Mouse (Mus musculus): ENCODE data around the gene Naaladl1. TPM values are rescaled to one million over a fixed set of nuclear protein-coding genes. Genes with fewer than 3 reads are reported as not detected.

Naaladl1 gene
- polyA plus RNA-seq, 1 experiment from 2014 or later: 0.21 TPM

- 91% methylated on average over 15 of the region's 15 CpGs for WGBS
- no peak overlapping the region for H3K9ac ChIP-seq (replicated peaks; ENCODE audit: low read length)
These were observed 10.7 kb downstream of the Naaladl1 start for GRCm38 (mm10) chr19:6116113-6116850.

DNA sequence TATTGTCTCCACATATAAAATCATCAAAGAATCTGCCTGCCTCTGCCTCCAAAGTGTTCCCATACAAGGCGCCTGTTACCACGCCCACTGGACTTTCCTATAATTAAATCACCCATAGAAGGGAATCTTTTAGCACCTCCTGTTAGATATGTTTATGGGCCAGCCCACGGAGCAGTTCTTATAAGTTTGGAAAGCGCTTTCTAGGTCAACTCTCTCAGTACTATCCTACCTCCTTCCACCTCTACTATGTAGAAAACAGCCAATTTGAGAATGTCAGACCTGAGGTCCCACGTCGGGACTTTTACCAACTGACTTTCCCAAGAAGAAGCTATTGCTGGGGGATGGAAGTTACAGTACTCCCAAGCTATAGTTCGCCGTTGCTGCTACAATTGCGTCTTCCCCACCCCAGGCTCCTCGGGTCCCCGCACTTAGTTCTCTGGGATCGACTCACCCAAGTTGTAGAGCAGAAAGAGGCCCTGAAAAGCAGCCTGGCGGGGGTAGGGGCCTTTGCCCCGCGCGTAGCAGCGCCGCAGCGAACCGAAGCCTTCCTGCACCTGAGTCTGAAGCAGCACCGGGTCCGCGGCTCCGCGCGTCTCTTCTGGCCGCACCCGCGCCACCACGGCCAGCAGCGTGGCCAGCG, 11.9 kb downstream of the Naaladl1 start:
- WGBS: 6% methylated on average over 32 of the region's 32 CpGs
- Histone ChIP-seq H3K36me3 (replicated peaks; ENCODE audit: control insufficient read depth, insufficient read depth, low read depth, low read length) (peaks cover 12% of the 10 kb centered on the region), H3K9me3 (replicated peaks; ENCODE audit: control insufficient read depth, low read length) (no peaks in the 10 kb centered on the region), H3K4me1 (ENCODE audit: control insufficient read depth, insufficient read depth, low read length) (no peaks in the 10 kb centered on the region), H3K9ac (replicated peaks; ENCODE audit: low read length) (peak overlapping the region; percentile 93), H3K27ac (replicated peaks; ENCODE audit: low read depth, low read length) (peak overlapping the region; percentile 94), H3K4me2 (ENCODE audit: low read depth, low read length) (peak overlapping the region; percentile 86), H3K4me3 (ENCODE audit: low read depth, low read length) (peak overlapping the region; percentile 87), H3K27me3 (ENCODE audit: control insufficient read depth, insufficient read depth, low read length) (no peaks in the 10 kb centered on the region)
- no peak for DNase-seq (ENCODE audit: low spot score)
- ATAC-seq (replicated peaks; ENCODE audit: insufficient number of reproducible peaks, low FRiP score, low TSS enrichment, low read depth): no peak

More at GRCm38 (mm10) chr19:6116113-6116850, 10.7 kb downstream of the Naaladl1 start:
- no peak for ATAC-seq (replicated peaks; ENCODE audit: insufficient number of reproducible peaks, low FRiP score, low TSS enrichment, low read depth)
- Histone ChIP-seq H3K4me1 (ENCODE audit: control insufficient read depth, insufficient read depth, low read length) (no peaks in the 10 kb centered on the region), H3K36me3 (replicated peaks; ENCODE audit: control insufficient read depth, insufficient read depth, low read depth, low read length) (peaks cover 12% of the 10 kb centered on the region), H3K27ac (replicated peaks; ENCODE audit: low read depth, low read length) (no peak overlapping the region), H3K27me3 (ENCODE audit: control insufficient read depth, insufficient read depth, low read length) (no peaks in the 10 kb centered on the region), H3K4me3 (ENCODE audit: low read depth, low read length) (no peak overlapping the region), H3K9me3 (replicated peaks; ENCODE audit: control insufficient read depth, low read length) (no peaks in the 10 kb centered on the region), H3K4me2 (ENCODE audit: low read depth, low read length) (no peak overlapping the region)
- DNase-seq (ENCODE audit: low spot score): no peak

DNA sequence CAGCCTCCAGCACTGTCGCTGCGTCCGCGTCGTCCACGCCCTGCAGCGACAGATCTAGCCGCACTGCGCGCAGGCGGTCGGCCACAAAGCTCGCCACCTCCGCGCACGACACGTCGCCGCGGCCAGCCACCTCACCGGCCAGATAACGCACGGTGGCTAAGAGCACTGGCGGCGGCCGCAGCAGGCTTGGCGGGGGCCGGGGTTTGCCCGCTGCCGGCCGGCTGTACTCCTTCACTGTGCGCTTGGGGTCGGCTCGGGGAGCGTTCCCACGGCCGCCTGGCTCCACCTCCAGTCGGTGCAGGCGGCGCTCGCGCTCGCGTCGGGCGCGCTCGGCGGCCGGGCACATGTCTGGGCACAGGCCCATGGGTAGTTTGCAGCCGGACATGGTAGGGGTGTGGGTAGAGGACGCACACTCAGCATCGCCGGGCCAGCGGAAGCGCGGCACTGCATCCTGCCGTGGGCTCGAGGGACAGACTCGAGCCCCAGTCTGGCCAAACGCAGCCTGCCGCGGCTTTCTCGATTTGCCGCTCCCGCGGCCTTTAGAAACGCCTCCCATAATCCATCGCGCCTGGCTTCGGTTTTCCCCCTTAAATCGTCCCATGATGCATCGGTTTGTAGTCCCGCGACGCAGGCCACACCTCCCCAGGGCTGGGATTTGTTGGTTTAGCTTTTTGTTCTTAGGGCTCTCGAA, 12.5 kb downstream of the Naaladl1 start, which contains the start of gene Sac3d1:
Gene Sac3d1, minus strand, starts transcription at position 665 of the 691 bp plus-strand sequence.
- Histone ChIP-seq H3K36me3 (replicated peaks; ENCODE audit: control insufficient read depth, insufficient read depth, low read depth, low read length) (peaks cover 12% of the 10 kb centered on the region), H3K4me3 (ENCODE audit: low read depth, low read length) (peak within 1 kb of the TSS; percentile 87), H3K9ac (replicated peaks; ENCODE audit: low read length) (peak within 1 kb of the TSS; percentile 93), H3K27ac (replicated peaks; ENCODE audit: low read depth, low read length) (peak within 1 kb of the TSS; percentile 94), H3K9me3 (replicated peaks; ENCODE audit: control insufficient read depth, low read length) (no peaks in the 10 kb centered on the region), H3K4me1 (ENCODE audit: control insufficient read depth, insufficient read depth, low read length) (no peaks in the 10 kb centered on the region), H3K4me2 (ENCODE audit: low read depth, low read length) (peak within 1 kb of the TSS; percentile 86), H3K27me3 (ENCODE audit: control insufficient read depth, insufficient read depth, low read length) (no peaks in the 10 kb centered on the region)
- DNase-seq (ENCODE audit: low spot score) (peak; percentile 97), ATAC-seq (replicated peaks; ENCODE audit: insufficient number of reproducible peaks, low FRiP score, low TSS enrichment, low read depth) (peak; percentile 76)
- under 1% methylated on average over 77 of the region's 77 CpGs for WGBS

DNA sequence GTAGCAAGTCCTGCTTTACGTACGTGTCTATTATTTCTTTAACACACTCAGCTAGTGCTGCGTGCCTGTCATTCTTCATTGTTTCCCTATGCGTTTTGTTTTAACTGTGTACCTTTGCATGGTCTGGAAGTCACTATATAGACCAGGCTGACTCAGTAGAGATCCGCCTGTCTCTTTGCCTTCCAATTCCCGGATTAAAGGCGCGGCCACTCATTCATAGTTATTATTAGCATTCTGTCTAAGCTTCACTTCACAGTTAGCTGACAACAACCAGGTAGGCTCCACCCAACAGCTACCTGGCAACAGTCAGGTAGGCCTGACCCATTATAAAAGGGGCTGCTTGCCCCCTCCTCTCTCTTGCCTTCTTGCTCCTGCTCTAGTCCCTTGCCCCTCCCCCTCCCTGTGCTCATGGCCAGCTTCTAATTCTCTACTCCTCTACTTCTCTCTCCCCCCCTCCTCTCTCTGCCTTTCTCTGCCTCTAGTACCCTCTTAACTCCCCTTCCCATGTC, 13.1 kb downstream of the Naaladl1 start:
- H3K27me3 ChIP-seq (ENCODE audit: control insufficient read depth, insufficient read depth, low read length): no peaks in the 10 kb centered on the region
- no peak overlapping the region for H3K27ac ChIP-seq (replicated peaks; ENCODE audit: low read depth, low read length)
- WGBS: 1% methylated on average over 8 of the region's 8 CpGs
- no peaks in the 10 kb centered on the region for H3K4me1 ChIP-seq (ENCODE audit: control insufficient read depth, insufficient read depth, low read length)
- ATAC-seq (replicated peaks; ENCODE audit: insufficient number of reproducible peaks, low FRiP score, low TSS enrichment, low read depth) (peak; percentile 50), DNase-seq (ENCODE audit: low spot score) (peak; percentile 31)
- peaks cover 12% of the 10 kb centered on the region for H3K36me3 ChIP-seq (replicated peaks; ENCODE audit: control insufficient read depth, insufficient read depth, low read depth, low read length)
- H3K4me2 ChIP-seq (ENCODE audit: low read depth, low read length): peak overlapping the region; percentile 86
- H3K9ac ChIP-seq (replicated peaks; ENCODE audit: low read length): peak overlapping the region; percentile 93
- H3K4me3 ChIP-seq (ENCODE audit: low read depth, low read length): peak overlapping the region; percentile 87
- no peaks in the 10 kb centered on the region for H3K9me3 ChIP-seq (replicated peaks; ENCODE audit: control insufficient read depth, low read length)

DNA sequence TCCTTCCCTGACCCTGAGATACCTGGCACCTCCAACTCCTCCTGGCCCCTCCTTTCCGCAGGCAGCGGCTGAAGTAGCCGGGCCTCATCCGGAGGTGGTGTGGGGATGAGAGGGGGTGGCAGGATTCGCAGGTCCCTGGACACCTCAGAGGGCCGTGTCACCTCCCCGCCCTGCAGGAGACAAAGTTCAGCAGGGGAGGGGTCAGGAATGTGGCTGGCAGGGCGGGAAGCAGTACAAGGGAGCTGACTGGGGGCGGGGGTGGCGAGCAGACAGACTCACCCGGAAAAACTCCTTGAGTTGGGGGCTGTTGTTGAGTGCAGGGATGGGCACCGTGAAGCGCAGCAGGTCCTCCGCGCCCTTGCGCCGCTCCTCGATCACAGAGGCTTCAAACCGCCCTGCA, 16.2 kb downstream of the Naaladl1 start:
- 26% methylated on average over 19 of the region's 19 CpGs for whole genome bisulfite sequencing
- ATAC-seq (replicated peaks; ENCODE audit: insufficient number of reproducible peaks, low FRiP score, low TSS enrichment, low read depth) (no peak), DNase-seq (ENCODE audit: low spot score) (no peak)
- Histone ChIP-seq H3K4me3 (ENCODE audit: low read depth, low read length) (no peak overlapping the region), H3K9ac (replicated peaks; ENCODE audit: low read length) (peak overlapping the region; percentile 18), H3K4me1 (ENCODE audit: control insufficient read depth, insufficient read depth, low read length) (no peaks in the 10 kb centered on the region), H3K4me2 (ENCODE audit: low read depth, low read length) (no peak overlapping the region), H3K27ac (replicated peaks; ENCODE audit: low read depth, low read length) (no peak overlapping the region), H3K36me3 (replicated peaks; ENCODE audit: control insufficient read depth, insufficient read depth, low read depth, low read length) (no peaks in the 10 kb centered on the region), H3K27me3 (ENCODE audit: control insufficient read depth, insufficient read depth, low read length) (no peaks in the 10 kb centered on the region), H3K9me3 (replicated peaks; ENCODE audit: control insufficient read depth, low read length) (no peaks in the 10 kb centered on the region)

- no peak overlapping the region for H3K4me2 ChIP-seq (ENCODE audit: low read depth, low read length)
- no peaks in the 10 kb centered on the region for H3K4me1 ChIP-seq (ENCODE audit: control insufficient read depth, insufficient read depth, low read length)
- DNase-seq (ENCODE audit: low spot score) (peak; percentile 69), ATAC-seq (replicated peaks; ENCODE audit: insufficient number of reproducible peaks, low FRiP score, low TSS enrichment, low read depth) (no peak)
- H3K27ac ChIP-seq (replicated peaks; ENCODE audit: low read depth, low read length): no peak overlapping the region
- H3K9ac ChIP-seq (replicated peaks; ENCODE audit: low read length): no peak overlapping the region
- H3K4me3 ChIP-seq (ENCODE audit: low read depth, low read length): no peak overlapping the region
- no peaks in the 10 kb centered on the region for H3K9me3 ChIP-seq (replicated peaks; ENCODE audit: control insufficient read depth, low read length)
- H3K27me3 ChIP-seq (ENCODE audit: control insufficient read depth, insufficient read depth, low read length): no peaks in the 10 kb centered on the region
- no peaks in the 10 kb centered on the region for H3K36me3 ChIP-seq (replicated peaks; ENCODE audit: control insufficient read depth, insufficient read depth, low read depth, low read length)
- 52% methylated on average over 8 of the region's 8 CpGs for WGBS
These were observed 17.7 kb downstream of the Naaladl1 start for GRCm38 (mm10) chr19:6123330-6123729.

GRCm38 (mm10) chr19:6124898-6125297, 19.3 kb downstream of the Naaladl1 start:
- Histone ChIP-seq H3K9ac (replicated peaks; ENCODE audit: low read length) (no peak overlapping the region), H3K9me3 (replicated peaks; ENCODE audit: control insufficient read depth, low read length) (no peaks in the 10 kb centered on the region), H3K4me1 (ENCODE audit: control insufficient read depth, insufficient read depth, low read length) (no peaks in the 10 kb centered on the region), H3K4me2 (ENCODE audit: low read depth, low read length) (no peak overlapping the region), H3K36me3 (replicated peaks; ENCODE audit: control insufficient read depth, insufficient read depth, low read depth, low read length) (no peaks in the 10 kb centered on the region), H3K27me3 (ENCODE audit: control insufficient read depth, insufficient read depth, low read length) (no peaks in the 10 kb centered on the region), H3K4me3 (ENCODE audit: low read depth, low read length) (no peak overlapping the region), H3K27ac (replicated peaks; ENCODE audit: low read depth, low read length) (no peak overlapping the region)
- DNase-seq (ENCODE audit: low spot score) (no peak), ATAC-seq (replicated peaks; ENCODE audit: insufficient number of reproducible peaks, low FRiP score, low TSS enrichment, low read depth) (no peak)
- 74% methylated on average over 2 of the region's 2 CpGs for WGBS
